Mouse (Mus musculus): ENCODE results near the gene Arf1.
"Not testable (repeated sequence)": the region's sequence is repeated elsewhere in the genome, so short reads cannot be mapped to it uniquely, and the experiment has no call there.

The Arf1 gene

DNA sequence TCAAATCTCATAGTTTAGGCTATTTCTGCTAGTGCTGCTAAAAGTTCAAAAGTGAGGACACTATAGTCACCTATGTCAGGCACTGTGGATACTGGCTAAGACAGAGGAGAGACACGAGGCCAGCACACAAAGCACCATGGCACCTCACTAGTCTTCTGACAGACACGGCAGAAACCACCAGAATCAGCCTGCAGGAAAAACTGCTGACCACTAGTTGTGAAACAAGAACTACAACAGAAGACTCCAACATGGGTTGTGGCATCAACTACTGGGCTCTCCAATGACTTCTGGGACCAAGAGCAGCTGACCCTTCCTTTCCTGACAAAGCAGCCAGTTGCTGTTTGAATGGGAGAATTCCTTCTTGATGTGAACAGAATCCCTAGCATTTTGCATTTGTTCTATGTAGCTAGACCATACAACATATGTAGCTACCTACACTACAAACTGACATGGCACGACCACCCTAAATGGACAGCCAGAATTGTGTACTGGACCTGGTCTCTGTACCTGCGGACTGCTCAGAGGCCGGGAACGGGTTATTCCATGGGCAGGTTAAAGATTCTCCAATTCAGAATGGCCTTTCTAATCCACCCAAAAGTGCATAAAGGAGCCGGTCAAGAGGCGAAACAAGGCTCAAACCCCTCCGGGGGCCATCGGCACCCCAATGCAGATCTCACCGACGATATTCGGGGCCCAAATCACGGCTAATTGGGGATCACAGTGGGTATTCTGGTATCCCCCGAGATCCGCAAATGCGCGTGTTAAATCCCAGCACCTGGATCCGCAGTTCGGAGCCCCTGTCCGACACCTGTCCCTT lies 1.1 kb downstream of the Arf1 start:
- no peak for DNase-seq (ENCODE audit: extremely low spot score, low read depth, low spot score)

DNA sequence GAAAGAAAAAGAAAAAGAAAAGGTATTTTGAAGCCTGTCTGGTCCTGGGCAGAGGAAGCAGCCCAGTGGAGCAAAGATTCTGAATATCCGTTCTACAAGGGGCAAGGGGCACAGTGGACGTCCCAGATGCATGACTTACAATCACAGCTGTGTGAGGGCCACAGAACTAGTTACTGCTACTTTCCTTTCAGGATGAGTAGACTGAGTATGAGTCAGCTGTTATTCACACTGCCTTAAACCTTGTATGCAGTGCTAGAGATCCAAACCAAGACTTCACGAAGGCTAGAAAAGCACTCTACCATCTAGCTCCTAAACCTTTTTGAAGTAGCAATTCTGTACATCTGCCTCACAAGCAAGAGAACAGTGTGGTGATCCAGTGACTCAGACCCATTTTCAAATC lies 1.8 kb downstream of the Arf1 start:
- DNase-seq (ENCODE audit: extremely low spot score, low read depth, low spot score) = no peak

DNA sequence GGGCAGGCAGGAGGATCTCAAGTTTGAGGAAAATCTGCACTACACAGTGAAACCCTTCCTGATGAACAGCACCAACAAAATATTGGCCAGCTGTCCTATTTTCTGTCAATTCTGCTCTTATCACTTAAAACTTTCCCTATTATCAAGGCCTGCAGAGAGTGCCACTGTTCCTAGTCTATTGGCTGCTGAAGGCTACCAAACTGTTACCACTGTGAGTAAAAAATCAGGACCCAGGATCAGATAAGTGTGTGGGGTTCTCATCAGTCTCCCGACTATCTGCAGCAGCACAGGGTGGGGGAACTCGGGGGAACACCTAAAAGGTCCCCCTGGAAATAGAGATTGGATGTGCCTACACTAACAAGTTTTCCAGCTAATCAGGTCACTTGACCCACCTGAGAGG lies 2.9 kb downstream of the Arf1 start:
- DNase-seq (ENCODE audit: extremely low spot score, low read depth, low spot score) = no peak

DNA sequence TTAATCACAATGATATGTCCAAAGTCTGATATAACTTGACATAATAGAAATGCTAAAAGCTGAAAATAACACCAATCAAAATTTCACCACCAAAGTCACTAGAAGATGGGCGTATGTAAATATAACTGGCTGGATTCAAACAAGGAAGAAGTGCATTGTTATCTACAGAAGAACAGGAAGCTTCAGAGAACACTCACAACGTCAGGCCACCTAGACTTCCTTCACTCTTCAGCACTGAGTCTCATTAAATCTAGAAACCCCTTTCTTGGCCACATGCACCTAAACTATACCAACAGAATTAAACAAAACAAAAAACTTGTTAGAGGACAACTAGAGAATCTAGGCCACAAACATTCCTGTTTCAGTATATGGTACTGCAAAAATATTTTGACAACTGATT lies 3.6 kb downstream of the Arf1 start:
- no peak for DNase-seq (ENCODE audit: extremely low spot score, low read depth, low spot score)

DNA sequence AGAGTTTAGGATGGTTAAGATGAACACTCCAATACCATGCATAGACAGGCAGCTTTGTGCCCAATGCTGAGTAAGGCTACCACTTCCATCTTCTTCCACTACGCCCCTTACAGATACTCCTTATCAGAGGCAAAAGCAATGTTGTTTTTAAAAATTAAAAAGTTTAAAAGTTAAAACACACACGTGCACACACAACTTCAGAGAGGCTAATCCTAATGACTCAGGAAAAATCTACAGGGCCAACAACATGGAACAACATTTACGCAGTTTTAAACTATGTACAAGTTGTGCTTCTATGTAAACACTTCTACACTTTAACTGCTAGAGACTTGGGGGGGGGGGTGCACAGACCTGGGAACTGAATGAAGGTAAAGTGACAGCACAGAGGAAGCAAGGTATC lies 4.0 kb downstream of the Arf1 start:
- DNase-seq (ENCODE audit: extremely low spot score, low read depth, low spot score) = no peak

DNA sequence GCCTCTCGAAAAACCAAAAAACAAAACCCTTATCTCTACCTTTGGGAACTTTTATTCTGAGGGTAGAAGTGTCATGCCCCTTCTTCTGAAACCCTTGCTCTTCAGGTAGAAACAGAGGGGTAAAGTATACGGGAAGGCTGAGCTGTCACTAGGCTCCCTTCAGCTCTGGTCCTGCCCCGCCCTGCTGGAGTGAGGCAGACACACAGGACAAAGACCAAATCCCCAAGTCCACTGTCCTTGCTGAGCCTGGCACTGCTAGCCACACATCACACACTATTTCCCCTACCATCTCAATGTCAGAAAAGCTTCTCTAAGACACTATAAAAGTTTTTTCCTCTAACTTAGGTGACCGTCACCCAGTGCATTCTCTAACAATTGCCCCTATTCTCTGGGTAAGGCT lies 5.8 kb downstream of the Arf1 start:
- DNase-seq (ENCODE audit: extremely low spot score, low read depth, low spot score) = no peak

DNA sequence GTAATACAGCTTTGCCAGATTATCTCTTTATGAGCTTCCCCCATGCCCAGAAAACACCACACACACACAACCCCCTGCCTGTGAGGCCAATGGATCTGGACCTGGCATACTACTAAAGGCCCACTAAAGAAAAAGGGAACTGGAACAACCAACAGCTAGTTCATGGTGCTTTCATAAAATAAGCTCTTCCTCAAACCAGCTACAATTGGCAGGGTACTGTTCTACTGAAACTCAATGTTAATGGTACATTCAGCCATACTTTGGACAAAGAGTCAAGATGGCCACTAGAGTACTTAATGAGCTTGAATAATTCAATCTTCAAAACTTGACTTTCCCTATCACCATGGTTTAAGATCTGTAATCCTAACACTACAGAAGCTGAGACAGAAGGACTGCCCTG lies 6.5 kb downstream of the Arf1 start:
- DNase-seq (ENCODE audit: extremely low spot score, low read depth, low spot score) = no peak

DNA sequence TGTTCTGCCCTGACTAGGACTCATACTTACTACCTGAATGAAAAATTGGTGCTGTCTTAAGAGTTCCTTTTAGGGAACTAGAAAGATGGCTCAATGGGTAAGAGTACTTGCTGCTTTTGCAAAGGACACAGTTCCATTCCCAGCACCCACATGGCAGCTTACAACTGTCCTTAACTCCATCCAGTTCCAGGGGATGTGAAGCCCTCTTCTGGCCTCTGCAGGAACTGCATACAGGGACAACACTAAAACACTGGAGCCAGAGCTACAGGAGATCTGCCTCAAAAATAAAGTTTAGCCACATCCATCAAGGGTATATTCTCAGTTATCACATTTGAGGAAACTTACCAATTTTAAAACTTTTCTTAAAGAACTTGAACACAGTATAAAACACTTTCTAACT lies 9.0 kb downstream of the Arf1 start:
- no peak for DNase-seq (ENCODE audit: extremely low spot score, low read depth, low spot score)

DNA sequence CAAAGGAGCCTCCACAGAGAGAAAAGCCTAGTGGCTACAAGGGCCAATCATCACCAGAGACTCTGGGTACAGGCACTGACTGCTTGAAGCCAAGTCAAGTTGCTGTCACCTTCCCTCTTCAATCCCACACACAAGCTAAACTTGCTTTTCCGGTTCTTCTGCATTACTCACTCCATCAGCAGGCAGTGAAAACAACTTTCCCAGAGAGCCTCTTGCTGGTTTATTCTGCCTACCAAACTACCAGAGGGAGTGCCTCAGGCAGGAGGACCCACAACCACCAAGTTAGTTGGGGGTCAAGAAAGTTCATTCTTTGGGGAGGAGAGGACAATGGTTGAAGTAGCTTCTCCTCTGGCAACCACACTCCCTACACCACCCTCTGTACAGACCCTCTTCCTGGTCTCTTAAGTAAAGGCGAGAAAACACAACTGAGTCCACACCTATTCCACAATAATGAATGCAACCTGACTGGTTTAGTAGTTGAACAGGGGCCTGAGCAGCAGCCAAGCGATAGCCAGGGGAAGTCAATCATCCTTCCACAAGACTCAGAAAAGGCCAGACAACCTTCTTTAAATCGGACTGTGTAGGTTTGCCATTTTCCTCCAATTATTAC lies 9.6 kb downstream of the Arf1 start:
- no peak for DNase-seq (ENCODE audit: extremely low spot score, low read depth, low spot score)

DNA sequence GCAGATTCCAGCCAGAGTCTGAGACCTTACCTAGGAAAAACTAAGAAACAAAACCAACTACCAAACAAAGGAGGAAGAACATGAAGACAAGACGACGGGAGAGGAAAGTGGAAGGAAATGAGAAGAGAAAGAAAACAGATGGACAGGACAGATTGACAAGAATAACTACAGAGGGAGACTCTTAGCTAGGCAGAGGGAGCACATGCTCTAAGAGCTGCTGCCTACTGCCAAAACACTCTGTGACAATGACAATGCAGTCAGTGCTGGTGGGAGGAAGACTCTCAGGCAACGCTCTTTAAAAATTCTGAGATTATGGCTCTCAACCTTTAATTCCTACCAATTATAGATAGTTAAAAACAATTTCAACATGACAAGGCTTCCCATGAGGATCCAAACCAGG lies 11.1 kb downstream of the Arf1 start:
- DNase-seq (ENCODE audit: extremely low spot score, low read depth, low spot score) = no peak

DNA sequence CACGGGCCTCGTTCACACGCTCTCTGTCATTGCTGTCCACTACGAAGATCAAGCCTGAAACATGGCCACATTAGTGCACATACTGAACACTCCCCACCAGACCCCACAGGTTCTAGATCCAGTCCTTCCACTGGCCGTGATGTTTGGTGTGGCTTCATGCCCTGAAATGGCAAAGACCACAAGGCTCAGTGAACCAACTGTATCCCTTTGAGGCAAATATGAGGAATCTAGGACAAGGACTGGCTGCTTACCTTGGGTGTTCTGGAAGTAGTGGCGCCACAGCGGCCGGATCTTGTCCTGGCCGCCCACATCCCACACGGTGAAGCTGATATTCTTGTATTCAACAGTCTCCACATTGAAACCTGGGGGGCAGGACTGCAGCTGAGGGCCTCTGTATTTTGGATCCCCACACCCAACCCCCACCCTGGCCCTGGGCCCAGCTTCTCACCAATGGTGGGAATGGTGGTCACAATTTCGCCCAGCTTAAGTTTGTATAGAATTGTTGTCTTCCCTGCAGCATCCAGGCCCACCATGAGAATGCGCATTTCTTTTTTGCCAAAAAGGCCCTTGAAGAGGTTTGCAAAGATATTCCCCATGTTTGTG lies 15.1 kb downstream of the Arf1 start:
- DNase-seq (ENCODE audit: extremely low spot score, low read depth, low spot score) = no peak

DNA sequence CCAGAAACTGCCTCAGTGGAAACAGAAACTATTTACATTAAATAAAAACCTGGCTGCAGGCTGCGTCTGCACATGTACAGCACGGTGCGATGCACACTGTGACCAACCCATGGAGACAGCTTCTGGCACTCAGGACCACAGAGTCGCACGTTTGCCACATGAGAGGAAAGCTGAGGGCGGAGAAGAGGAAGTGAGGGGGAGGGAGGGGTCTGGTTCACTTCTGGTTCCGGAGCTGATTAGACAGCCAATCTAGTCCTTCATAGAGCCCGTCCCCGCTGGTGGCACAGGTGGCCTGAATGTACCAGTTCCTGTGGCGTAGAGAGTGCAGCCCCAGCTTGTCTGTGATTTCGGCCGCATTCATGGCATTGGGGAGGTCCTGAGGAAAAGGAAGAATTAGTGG lies 15.8 kb downstream of the Arf1 start:
- DNase-seq (ENCODE audit: extremely low spot score, low read depth, low spot score) = not testable (repeated sequence)

DNA sequence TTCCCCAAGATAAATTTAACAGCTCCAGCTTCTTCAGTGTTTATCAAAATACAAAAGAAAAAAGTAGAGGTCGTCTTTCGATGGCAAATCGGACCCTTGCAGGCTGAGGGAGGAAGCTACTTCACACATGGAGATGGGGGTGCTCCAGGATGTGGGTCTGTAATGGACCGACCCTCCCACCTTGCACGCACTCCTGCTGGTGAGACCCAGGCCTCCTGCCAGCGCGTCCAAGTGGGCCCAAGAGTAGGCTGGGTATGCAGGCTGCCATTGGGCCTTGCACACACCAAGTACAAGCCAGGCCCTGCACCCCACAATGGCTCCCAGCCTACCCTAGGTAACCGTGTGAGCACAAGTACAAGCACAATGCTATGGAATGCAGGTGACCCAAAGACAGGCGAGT lies 16.5 kb downstream of the Arf1 start:
- DNase-seq (ENCODE audit: extremely low spot score, low read depth, low spot score) = not testable (repeated sequence)

DNA sequence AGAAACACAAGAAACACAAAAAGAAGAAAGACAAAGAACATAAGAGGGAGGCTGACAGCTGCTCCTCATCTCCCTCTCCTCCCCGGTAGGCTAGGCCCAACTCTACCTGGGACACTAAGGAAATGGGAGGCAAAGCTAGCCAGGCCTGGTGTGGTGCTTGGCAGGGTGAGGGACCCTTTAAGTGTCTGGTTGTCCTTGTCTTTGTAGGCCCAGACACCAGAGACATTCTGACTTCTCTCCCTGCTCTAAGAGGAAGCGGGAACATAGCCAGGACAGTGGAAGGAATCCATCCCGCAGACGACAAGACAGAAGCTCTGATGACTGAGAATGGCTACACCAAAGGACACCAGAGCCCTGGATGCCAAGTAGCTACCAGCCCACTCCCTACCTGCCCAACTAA lies 18.1 kb downstream of the Arf1 start:
- no peak for DNase-seq (ENCODE audit: extremely low spot score, low read depth, low spot score)

DNA sequence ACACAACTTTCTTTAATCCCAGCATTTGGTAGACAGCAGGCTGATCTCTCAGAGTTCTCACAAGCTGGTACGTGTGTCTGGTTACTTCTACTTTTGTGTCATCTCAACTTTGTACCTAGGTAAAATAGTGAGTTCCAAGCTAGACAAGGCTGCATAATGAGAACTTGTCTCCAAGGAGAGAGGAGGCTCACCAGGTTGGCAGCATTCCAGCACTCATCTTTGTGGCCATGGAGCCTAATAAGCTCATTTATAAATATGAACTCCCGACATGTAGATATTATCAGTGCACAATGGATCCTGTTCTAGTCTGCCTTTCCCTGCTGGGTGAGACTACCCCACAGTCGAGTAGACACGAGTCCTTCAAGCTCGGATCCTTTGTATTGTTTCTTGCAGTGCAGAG lies 18.5 kb downstream of the Arf1 start:
- no peak for DNase-seq (ENCODE audit: extremely low spot score, low read depth, low spot score)

DNA sequence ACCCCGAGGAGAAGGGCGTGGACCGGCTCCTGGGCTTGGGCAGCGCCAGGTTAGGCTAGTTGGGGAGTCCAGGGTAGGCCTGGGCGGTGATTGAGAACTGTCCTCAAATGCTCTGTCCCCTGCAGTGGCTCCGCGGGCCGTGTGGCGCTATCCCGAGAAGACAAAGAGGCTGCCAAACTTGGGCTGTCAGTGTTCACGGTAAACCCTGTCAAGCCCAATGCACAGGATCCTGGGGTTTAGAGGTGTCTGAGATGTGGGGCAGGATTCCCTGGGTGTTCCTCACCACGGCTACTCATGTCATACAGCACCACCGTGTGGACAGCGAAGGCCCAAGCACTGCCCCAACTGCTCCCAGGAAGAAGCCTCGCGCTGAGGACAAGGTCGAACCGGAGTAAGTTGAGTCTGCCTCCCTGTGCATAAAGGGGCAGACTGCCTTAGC lies 19.0 kb downstream of the Arf1 start:
- DNase-seq (ENCODE audit: extremely low spot score, low read depth, low spot score) = no peak

DNA sequence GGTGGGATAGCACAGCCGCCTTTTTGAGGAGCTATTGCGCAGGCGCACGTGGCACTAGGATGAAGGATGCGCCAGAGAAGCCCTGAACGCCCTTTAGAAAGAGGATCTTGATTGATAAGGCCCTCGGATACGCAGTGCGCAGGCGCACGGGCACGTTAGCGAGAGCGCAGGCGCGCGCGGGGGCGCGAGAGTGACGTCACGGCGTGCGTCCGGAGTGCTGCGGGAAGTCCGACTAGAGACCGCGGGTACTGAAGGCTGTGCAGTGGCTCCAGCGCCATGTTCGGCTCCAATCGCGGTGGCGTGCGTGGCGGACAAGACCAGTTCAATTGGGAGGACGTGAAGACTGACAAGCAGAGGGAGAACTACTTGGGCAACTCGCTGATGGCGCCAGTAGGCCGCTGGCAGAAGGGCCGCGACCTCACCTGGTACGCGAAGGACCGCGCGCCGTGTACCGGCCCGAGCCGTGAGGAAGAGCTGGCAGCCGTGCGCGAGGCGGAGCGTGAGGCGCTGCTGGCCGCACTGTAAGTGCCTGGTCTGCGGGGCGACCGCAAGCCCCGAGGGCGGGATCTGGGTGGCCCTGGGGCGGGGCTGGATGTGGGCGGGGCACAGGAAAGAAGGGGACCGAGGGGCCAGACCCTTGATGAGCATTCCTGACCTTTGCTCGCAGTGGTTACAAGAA lies 19.8 kb downstream of the Arf1 start, which contains the start of gene 2310033P09Rik:
2310033P09Rik (plus strand) TSS at position 169 of the 679 bp plus-strand sequence.
- no peak for DNase-seq (ENCODE audit: extremely low spot score, low read depth, low spot score)

DNA sequence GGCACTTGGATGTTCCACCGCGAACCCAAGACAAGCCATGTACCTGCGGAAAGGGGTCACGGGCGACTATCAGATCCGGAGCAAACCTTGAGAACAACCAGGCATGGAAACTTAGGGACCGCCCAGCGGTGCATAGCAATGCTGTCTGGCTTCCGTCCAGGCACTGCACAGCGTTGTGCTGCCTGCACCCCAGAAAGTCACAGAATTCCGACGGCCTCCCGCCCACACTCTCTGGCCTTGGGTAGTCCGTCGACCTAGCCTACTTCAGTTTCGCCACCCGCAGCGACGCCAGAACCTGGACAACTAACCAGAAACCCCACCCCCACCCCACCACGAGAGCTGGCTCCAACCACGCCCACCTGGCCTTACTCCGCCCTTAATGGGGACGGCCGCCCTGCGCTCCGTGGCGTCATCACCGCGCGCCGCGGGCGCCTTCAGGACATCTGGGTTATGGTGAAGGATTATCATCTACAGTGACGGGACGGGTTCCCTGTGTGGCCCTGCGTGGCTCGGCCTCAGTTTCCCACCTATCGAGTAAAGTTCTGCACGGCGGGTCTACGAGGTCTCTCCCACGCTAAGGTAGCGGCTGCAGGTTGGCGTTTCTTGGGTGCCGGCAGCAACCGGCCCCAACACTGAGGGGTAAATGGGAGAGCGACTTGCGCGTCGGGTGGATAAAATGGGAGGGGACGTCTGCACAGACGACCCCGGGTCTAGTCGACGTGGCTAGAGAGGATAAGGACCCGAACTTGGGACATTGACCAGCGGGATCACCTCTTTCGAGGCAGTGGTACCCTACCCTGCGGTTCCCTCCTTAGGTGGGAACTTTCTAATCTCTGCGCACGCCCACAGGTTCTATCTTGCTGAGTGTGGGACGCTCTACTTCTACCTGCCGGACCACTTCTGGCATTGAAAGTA lies 25.7 kb downstream of the Arf1 start, which contains the start of gene Mrpl55:
Mrpl55 (plus strand) TSS at position 406 of the 915 bp plus-strand sequence.
- no peak for DNase-seq (ENCODE audit: extremely low spot score, low read depth, low spot score)

DNA sequence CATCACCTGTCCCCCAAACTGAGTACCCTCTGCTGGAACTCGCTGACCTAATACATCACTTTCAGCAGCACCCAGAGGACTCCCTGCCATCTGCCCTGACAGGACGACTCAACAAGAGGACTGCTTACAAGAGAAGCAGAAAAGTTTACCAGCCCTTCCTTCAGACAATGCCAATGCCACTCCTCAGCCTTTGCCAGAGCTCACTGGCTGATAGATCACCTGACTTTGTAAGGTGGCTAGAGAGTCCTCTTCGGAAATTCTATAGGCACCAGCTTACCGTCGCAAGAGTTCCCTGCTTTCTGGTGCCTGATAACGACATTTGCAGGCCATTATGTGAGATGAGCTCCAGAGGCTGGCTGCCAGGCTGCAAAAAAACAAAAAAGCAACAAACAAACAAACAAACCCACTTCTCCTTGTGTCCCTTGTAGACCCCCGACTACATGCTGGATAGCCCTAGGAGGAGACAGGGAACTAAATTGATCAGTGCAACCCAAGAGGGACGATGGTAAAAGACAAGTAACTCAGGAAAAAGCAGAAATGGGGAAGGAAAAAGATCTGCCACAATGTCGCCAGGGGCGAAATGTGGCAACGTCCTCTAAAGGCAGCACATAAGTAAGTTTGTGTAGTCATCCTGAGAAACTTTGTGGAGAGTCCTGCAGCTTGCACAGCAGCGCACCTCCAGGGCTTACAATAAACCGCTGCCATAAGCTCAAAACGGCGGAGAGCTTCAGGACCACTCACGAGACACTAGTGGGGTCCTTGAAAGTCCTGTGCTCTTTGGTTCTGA lies 26.7 kb downstream of the Arf1 start:
- no peak for DNase-seq (ENCODE audit: extremely low spot score, low read depth, low spot score)

DNA sequence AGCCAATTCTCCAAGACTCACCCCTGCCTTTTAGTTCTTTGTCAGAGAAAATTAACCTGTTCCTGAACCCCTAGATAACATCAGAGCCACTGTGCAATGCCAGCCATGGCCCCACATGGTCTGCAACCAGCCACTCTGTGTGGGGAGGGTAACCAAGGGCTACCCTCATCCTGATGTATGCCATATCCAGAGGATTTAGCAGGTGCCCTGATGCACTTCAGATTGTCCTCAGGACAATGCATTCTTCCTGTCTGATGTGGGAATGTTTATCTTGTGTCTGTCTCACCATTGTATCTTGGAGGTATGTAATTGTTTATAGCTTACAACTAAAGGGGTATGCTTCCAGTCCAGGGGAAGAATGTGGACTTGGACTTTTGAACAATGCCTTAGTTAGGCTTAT lies 31.8 kb downstream of the Arf1 start:
- DNase-seq (ENCODE audit: extremely low spot score, low read depth, low spot score) = no peak

Data from hindlimb bud, embryonic 11.5 days (tissue).